Mouse (Mus musculus): ENCODE results near the gene Isg20. TPM values are rescaled to one million over a fixed set of nuclear protein-coding genes. Genes with fewer than 3 reads are reported as not detected.

Isg20 gene
- polyA plus RNA-seq, 1 experiment from 2014 or later, result 0.49 TPM

- no peak for ATAC-seq (ENCODE audit: insufficient number of reproducible peaks, insufficient read depth, low FRiP score, low TSS enrichment, low read depth)
- Histone ChIP-seq H3K9ac (no peak overlapping the region), H3K9me3 (no peaks in the 10 kb centered on the region), H3K4me2 (no peak overlapping the region), H3K4me1 (peaks cover 20% of the 10 kb centered on the region), H3K27ac (no peak overlapping the region), H3K36me3 (no peaks in the 10 kb centered on the region), H3K27me3 (peaks cover 88% of the 10 kb centered on the region), H3K4me3 (no peak overlapping the region)
- WGBS, result 11% methylated on average over 6 of the region's 6 CpGs
Measured at GRCm38 (mm10) chr7:78884139-78884538, 29.1 kb upstream of the Isg20 start.

GRCm38 (mm10) chr7:78885404-78885803, 27.8 kb upstream of the Isg20 start:
- Histone ChIP-seq H3K9ac (no peak overlapping the region), H3K27me3 (peaks cover 87% of the 10 kb centered on the region), H3K4me3 (no peak overlapping the region), H3K4me2 (no peak overlapping the region), H3K9me3 (no peaks in the 10 kb centered on the region), H3K27ac (no peak overlapping the region), H3K36me3 (no peaks in the 10 kb centered on the region), H3K4me1 (peaks cover 20% of the 10 kb centered on the region)
- no peak for ATAC-seq (ENCODE audit: insufficient number of reproducible peaks, insufficient read depth, low FRiP score, low TSS enrichment, low read depth)
- 76% methylated on average over 5 of the region's 5 CpGs for WGBS

- H3K4me3 ChIP-seq, result no peak overlapping the region
- H3K27me3 ChIP-seq, result peaks cover 79% of the 10 kb centered on the region
- no peak for ATAC-seq (ENCODE audit: insufficient number of reproducible peaks, insufficient read depth, low FRiP score, low TSS enrichment, low read depth)
- H3K9ac ChIP-seq, result no peak overlapping the region
- 74% methylated on average over 4 of the region's 4 CpGs for WGBS
- H3K4me1 ChIP-seq, result peaks cover 20% of the 10 kb centered on the region
- no peaks in the 10 kb centered on the region for H3K36me3 ChIP-seq
- H3K9me3 ChIP-seq, result no peaks in the 10 kb centered on the region
- H3K27ac ChIP-seq, result no peak overlapping the region
- H3K4me2 ChIP-seq, result no peak overlapping the region
Measured at GRCm38 (mm10) chr7:78886496-78886895, 26.7 kb upstream of the Isg20 start.

- Histone ChIP-seq H3K27me3 (peaks cover 69% of the 10 kb centered on the region), H3K36me3 (no peaks in the 10 kb centered on the region), H3K4me3 (no peak overlapping the region), H3K9me3 (no peaks in the 10 kb centered on the region), H3K4me2 (no peak overlapping the region), H3K4me1 (peaks cover 17% of the 10 kb centered on the region), H3K27ac (no peak overlapping the region), H3K9ac (no peak overlapping the region)
- 21% methylated on average over 9 of the region's 9 CpGs for WGBS
- no peak for ATAC-seq (ENCODE audit: insufficient number of reproducible peaks, insufficient read depth, low FRiP score, low TSS enrichment, low read depth)
Measured at GRCm38 (mm10) chr7:78887431-78887842, 25.8 kb upstream of the Isg20 start.

GRCm38 (mm10) chr7:78890641-78891040, 22.6 kb upstream of the Isg20 start:
- Histone ChIP-seq H3K4me3 (no peak overlapping the region), H3K9ac (no peak overlapping the region), H3K36me3 (no peaks in the 10 kb centered on the region), H3K4me1 (peaks cover 9% of the 10 kb centered on the region), H3K9me3 (no peaks in the 10 kb centered on the region), H3K27me3 (peaks cover 37% of the 10 kb centered on the region), H3K27ac (no peak overlapping the region), H3K4me2 (no peak overlapping the region)
- ATAC-seq (ENCODE audit: insufficient number of reproducible peaks, insufficient read depth, low FRiP score, low TSS enrichment, low read depth), result no peak
- WGBS, result 3% methylated on average over 16 of the region's 16 CpGs

- H3K36me3 ChIP-seq, result peaks cover 11% of the 10 kb centered on the region; the same call in 1 of the 2 replicates
- no peak overlapping the region for H3K9ac ChIP-seq
- no peak overlapping the region for H3K4me3 ChIP-seq
- no peaks in the 10 kb centered on the region for H3K9me3 ChIP-seq
- peaks cover 20% of the 10 kb centered on the region for H3K4me1 ChIP-seq
- H3K27me3 ChIP-seq, result peaks cover 13% of the 10 kb centered on the region
- H3K4me2 ChIP-seq, result no peak overlapping the region
- 90% methylated on average over 10 of the region's 10 CpGs for WGBS
- no peak for ATAC-seq (ENCODE audit: insufficient number of reproducible peaks, insufficient read depth, low FRiP score, low TSS enrichment, low read depth)
- no peak overlapping the region for H3K27ac ChIP-seq
Measured at GRCm38 (mm10) chr7:78893917-78894316, 19.3 kb upstream of the Isg20 start.

- Histone ChIP-seq H3K9ac (peak overlapping the region; percentile 67), H3K9me3 (no peaks in the 10 kb centered on the region), H3K4me3 (peak overlapping the region; percentile 97), H3K27me3 (peaks cover 4% of the 10 kb centered on the region), H3K4me2 (peak overlapping the region; percentile 93), H3K4me1 (peaks cover 20% of the 10 kb centered on the region), H3K27ac (0 out of 2 replicates have a peak overlapping the region, but pooled peaks have one; percentile 49), H3K36me3 (peaks cover 11% of the 10 kb centered on the region; the same call in 1 of the 2 replicates)
- WGBS, result 57% methylated on average over 13 of the region's 13 CpGs
- no peak for ATAC-seq (ENCODE audit: insufficient number of reproducible peaks, insufficient read depth, low FRiP score, low TSS enrichment, low read depth)
Measured at GRCm38 (mm10) chr7:78895021-78895652, 18.1 kb upstream of the Isg20 start.

GRCm38 (mm10) chr7:78895653-78896333, 17.4 kb upstream of the Isg20 start, which contains the start of gene Aen:
Gene Aen, plus strand, starts transcription at chr7:78895854.
- H3K4me3 ChIP-seq, result peak within 1 kb of the TSS; percentile 97
- peak within 1 kb of the TSS; percentile 93 for H3K4me2 ChIP-seq
- peaks cover 20% of the 10 kb centered on the region for H3K4me1 ChIP-seq
- peaks cover 11% of the 10 kb centered on the region; the same call in 1 of the 2 replicates for H3K36me3 ChIP-seq
- no peaks in the 10 kb centered on the region for H3K27me3 ChIP-seq
- H3K9me3 ChIP-seq, result no peaks in the 10 kb centered on the region
- ATAC-seq (ENCODE audit: insufficient number of reproducible peaks, insufficient read depth, low FRiP score, low TSS enrichment, low read depth), result peak; percentile 95
- H3K27ac ChIP-seq, result 0 out of 2 replicates have a peak within 1 kb of the TSS, but pooled peaks have one; percentile 49
- H3K9ac ChIP-seq, result peak within 1 kb of the TSS; percentile 83
- 4% methylated on average over 53 of the region's 53 CpGs for WGBS

- Histone ChIP-seq H3K4me1 (peaks cover 20% of the 10 kb centered on the region), H3K36me3 (peaks cover 20% of the 10 kb centered on the region), H3K4me3 (no peak overlapping the region; the same call in 1 of the 2 replicates), H3K27ac (no peak overlapping the region), H3K4me2 (peak overlapping the region; percentile 93), H3K9me3 (no peaks in the 10 kb centered on the region), H3K9ac (no peak overlapping the region), H3K27me3 (no peaks in the 10 kb centered on the region)
- 94% methylated on average over 3 of the region's 3 CpGs for WGBS
- ATAC-seq (ENCODE audit: insufficient number of reproducible peaks, insufficient read depth, low FRiP score, low TSS enrichment, low read depth), result no peak
Measured at GRCm38 (mm10) chr7:78897567-78897966, 15.7 kb upstream of the Isg20 start.

GRCm38 (mm10) chr7:78903174-78903870, 9.9 kb upstream of the Isg20 start:
- H3K9me3 ChIP-seq, result no peaks in the 10 kb centered on the region
- H3K4me3 ChIP-seq, result no peak overlapping the region
- 93% methylated on average over 6 of the region's 6 CpGs for WGBS
- no peak overlapping the region for H3K9ac ChIP-seq
- no peak overlapping the region for H3K27ac ChIP-seq
- H3K4me1 ChIP-seq, result no peaks in the 10 kb centered on the region
- no peak; the same call in 1 of the 2 replicates for ATAC-seq (ENCODE audit: insufficient number of reproducible peaks, insufficient read depth, low FRiP score, low TSS enrichment, low read depth)
- H3K27me3 ChIP-seq, result no peaks in the 10 kb centered on the region
- H3K36me3 ChIP-seq, result peaks cover 54% of the 10 kb centered on the region
- no peak overlapping the region for H3K4me2 ChIP-seq

GRCm38 (mm10) chr7:78904175-78904574, 9.0 kb upstream of the Isg20 start:
- H3K4me1 ChIP-seq, result no peaks in the 10 kb centered on the region
- H3K36me3 ChIP-seq, result peaks cover 55% of the 10 kb centered on the region
- H3K4me3 ChIP-seq, result no peak overlapping the region
- 81% methylated on average over 2 of the region's 2 CpGs for WGBS
- H3K9me3 ChIP-seq, result no peaks in the 10 kb centered on the region
- H3K9ac ChIP-seq, result no peak overlapping the region
- H3K4me2 ChIP-seq, result no peak overlapping the region
- no peak overlapping the region for H3K27ac ChIP-seq
- H3K27me3 ChIP-seq, result no peaks in the 10 kb centered on the region
- no peak for ATAC-seq (ENCODE audit: insufficient number of reproducible peaks, insufficient read depth, low FRiP score, low TSS enrichment, low read depth)
